Mouse (Mus musculus) layer of hippocampus, postnatal 36 days (tissue): ENCODE data around the gene Ms4a5. TPM values are rescaled to one million over a fixed set of nuclear protein-coding genes. Genes with fewer than 3 reads are reported as not detected.
"Not testable (repeated sequence)": the region's sequence is repeated elsewhere in the genome, so short reads cannot be mapped to it uniquely, and the experiment has no call there.

Experiments
- DNase-seq, 2 experiments: peaks; one replicate each; pipeline ENCODE4 v3.0.0; 2022
- total RNA-seq, 2 experiments: library from RNA; stranded (reverse); gene quantifications; 2 replicates each; pipeline ENCODE4 v1.2.3; 2021

Ms4a5 gene
- total RNA-seq: not detected

DNA sequence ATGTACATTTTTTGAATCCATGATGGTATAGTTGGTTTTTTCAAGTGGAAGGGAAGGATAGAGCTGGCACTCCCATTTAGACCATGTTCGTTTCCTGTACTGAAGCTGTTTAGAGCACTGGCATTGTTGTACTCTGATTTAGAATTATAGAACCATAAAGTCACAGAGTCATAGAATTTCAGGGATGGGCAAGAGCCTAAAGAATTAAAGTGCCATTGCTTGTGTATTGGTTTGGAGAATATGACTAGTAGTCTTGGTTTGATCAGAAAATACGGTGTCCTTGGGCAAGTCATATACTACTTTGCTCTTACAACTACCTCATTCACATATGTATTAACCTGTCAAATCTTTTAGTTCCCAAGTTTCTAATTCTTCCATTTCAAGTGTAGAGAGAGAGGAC is at the start of gene Ms4a5:
Gene Ms4a5, minus strand, starts transcription at position 101 of the 400 bp plus-strand sequence.
- DNase-seq: no peak

GRCm38 (mm10) chr19:11321123-11321522 is 37.5 kb upstream of the Ms4a5 start:
- DNase-seq: no peak

- DNase-seq: no peak
Measured at GRCm38 (mm10) chr19:11316786-11317185, 33.1 kb upstream of the Ms4a5 start.

- DNase-seq: no peak
Measured at GRCm38 (mm10) chr19:11314354-11314753, 30.7 kb upstream of the Ms4a5 start, which contains the start of gene Ms4a14. Gene Ms4a14 (minus strand): TSS chr19:11314454.

- no peak for DNase-seq
Measured at GRCm38 (mm10) chr19:11308888-11309287, 25.2 kb upstream of the Ms4a5 start.

GRCm38 (mm10) chr19:11299529-11299928 is 15.9 kb upstream of the Ms4a5 start:
- not testable (repeated sequence) for DNase-seq

GRCm38 (mm10) chr19:11298939-11299338 is 15.3 kb upstream of the Ms4a5 start:
- no peak for DNase-seq

DNA sequence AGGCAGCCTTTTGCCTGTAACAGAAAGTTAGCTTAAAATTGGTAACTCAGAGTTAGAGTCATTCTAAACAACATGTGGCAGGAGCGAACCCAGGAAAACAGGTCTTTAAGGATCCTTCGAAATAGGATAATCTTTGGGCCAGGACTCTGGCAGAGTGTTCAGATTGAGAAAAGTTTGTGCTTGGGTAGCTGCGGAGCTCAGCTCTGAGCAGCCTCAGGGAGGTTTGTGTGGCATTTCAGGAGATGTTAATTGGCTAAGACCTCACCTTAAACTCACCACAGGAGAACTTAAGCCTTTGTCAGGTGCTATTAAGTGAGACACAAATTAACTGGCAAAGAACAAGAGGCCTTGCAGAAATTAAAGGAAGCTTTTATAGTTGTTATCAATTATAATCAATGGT is 9.9 kb upstream of the Ms4a5 start:
- DNase-seq: not testable (repeated sequence)

DNA sequence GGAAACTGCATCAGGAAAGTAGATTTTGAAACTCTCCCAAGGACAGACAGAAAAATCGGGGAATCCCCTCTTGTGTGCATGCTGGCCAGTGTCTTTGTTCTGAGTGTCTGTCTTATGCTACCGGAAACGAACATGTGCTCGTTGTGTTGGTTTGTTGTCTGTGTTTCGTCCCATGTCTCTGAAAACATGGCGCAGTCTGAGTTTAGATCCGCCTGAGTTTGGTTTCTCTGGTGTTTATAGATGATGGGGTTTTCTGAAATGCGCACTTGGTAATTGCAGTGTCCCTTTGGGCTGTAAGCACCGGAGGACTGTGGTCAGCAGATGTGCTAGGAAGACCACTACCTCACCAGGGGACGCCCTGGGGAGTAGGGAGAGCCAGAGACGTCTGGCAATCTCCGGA is 9.3 kb upstream of the Ms4a5 start:
- peak; percentile 1 to 3 for DNase-seq

DNA sequence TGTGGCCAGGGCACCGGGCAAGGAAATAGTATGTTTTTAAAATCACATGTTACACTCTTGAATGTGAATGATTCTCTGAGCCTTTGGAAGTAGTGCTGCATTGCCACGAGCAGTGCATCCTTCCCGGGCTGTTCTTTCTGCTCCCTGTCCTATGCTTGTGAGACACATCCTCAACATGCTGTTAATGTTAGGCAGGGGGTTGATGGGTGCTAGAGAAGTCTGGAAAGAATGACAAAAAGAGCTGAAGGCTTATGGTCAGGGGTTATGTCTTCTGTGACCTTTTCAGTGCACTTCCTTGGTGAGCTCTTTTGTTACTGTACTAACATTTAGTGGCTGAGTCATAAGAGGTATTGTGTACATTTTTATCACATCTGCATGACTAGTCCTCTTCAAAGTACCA is 3.5 kb downstream of the Ms4a5 start:
- DNase-seq: no peak

GRCm38 (mm10) chr19:11276431-11276830 is 7.2 kb downstream of the Ms4a5 start:
- no peak for DNase-seq

DNA sequence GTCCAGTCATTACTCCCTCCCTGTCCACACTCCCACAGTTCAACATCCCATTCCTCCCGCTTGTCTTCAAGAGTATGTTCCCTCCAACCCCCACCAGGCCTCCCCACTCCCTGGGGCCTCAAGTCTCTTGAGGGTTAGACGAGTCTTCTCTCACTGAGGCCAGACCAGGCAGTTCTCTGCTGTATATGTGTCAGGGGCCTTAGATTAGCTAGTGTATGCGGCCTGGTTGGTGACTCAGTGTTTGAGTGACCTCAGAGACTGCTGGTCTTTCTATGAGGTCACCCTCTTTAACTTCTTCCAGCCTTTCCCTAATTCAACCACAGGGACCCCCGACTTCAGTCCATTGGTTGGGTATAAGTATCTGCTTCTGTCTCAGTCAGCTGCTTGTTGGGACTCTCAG is 16.7 kb downstream of the Ms4a5 start:
- no peak for DNase-seq

- no peak for DNase-seq
Measured at GRCm38 (mm10) chr19:11266052-11266845, 17.4 kb downstream of the Ms4a5 start, which contains the start of gene Ms4a1. Gene Ms4a1 (minus strand): TSS chr19:11266241.

GRCm38 (mm10) chr19:11264602-11265185 is 19.0 kb downstream of the Ms4a5 start:
- no peak for DNase-seq

DNA sequence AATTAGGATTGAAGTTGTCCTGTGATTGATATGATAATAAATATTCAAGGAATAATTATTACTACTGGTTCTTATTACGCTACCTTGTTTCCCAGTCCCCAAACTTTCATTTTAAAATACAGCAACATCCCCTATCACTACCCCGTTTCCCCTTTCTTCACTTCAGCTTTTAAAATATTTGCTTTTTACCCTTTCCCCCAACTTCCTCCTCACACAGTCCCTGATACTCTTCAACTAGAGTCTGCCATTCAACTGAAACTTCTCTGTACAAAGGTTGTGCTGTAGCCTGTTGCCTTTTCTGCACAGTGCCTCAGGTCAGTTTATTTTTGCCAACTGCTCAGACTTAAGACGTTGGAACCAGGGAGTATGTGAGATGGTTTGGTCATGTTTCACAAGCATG is 20.1 kb downstream of the Ms4a5 start:
- no peak for DNase-seq

GRCm38 (mm10) chr19:11262932-11263331 is 20.7 kb downstream of the Ms4a5 start:
- not testable (repeated sequence) for DNase-seq

- DNase-seq: no peak
Measured at GRCm38 (mm10) chr19:11261522-11261921, 22.2 kb downstream of the Ms4a5 start.

DNA sequence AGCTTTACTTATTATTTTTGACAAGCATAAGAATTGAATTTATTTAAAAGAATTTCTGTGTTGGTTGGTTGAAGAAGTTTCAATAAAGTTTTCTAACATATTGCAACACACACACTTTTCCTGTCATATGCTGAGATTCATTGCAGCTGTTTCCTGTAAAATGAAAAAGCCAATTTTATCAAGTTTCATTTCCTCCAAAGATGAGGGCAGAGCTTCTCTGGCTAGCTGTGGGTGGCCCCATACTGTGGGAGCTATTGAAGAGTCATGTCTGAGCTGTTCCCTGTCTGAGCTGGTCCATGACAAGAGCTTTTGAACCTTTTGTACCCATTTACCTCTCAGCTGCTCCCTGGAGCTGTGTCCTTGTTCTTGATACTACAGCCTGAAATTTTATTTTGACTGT is 39.4 kb downstream of the Ms4a5 start:
- DNase-seq: no peak

- no peak for DNase-seq
Measured at GRCm38 (mm10) chr19:11242560-11242959, 41.1 kb downstream of the Ms4a5 start.

DNA sequence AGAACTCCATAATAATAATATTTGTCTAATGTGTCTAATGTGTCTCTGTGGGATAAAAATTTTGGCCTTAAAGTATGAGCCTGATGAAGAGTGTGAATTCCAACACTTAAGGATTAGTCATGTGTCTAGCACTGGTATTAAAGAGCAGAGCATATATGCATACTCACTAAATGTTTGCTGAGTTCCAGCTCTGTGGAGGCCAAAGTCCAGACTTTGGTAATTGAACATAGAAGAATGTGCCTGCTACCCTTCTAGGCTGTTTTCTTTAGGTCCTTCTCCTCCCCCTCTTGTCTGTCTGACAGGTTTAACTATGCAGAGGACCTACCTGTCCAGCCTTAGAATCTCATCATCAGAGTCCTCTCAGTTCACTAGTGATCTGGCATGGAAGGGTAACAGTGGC is 47.9 kb downstream of the Ms4a5 start:
- DNase-seq: no peak

- no peak for DNase-seq
Measured at GRCm38 (mm10) chr19:11234921-11235735, 48.5 kb downstream of the Ms4a5 start.

GRCm38 (mm10) chr19:11234244-11234643 is 49.4 kb downstream of the Ms4a5 start:
- no peak for DNase-seq

- no peak for DNase-seq
Measured at GRCm38 (mm10) chr19:11232348-11232747, 51.3 kb downstream of the Ms4a5 start, which contains the start of gene Ms4a12. Gene Ms4a12 (minus strand): TSS chr19:11232448.
